Mouse (Mus musculus): ENCODE measurements around the gene Ddx11. TPM values are rescaled to one million over a fixed set of nuclear protein-coding genes. Genes with fewer than 3 reads are reported as not detected.
"Not testable (repeated sequence)": the region's sequence is repeated elsewhere in the genome, so short reads cannot be mapped to it uniquely, and the experiment has no call there.

Gene Ddx11
- polyA plus RNA-seq, 1 experiment: 29.4 TPM

DNA sequence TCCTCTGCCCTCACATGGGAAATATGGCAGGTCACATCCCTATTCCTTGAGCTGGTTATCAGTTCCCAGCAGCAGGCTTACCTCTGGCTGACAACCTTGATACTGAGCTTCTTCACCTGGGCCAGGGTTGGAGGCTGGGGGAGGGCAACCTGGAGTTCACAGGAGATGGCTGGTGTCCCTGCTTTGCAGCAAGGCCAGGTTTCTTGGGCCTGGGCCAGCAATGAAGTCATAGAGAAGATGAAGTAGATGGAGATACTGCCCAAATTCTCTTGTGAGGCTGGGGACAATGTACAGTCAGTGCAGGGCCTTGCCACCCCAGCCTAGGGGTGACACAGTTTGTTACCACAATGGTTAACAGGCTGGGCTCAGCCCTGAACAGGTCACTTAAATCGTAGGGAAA lies 2.6 kb upstream of the Ddx11 start:
- Histone ChIP-seq H3K4me3 (ENCODE audit: low read depth, low read length) (no peak overlapping the region), H3K9me3 (replicated peaks; ENCODE audit: control insufficient read depth, insufficient read depth, low read length, poor library complexity, severe bottlenecking) (no peaks in the 10 kb centered on the region), H3K36me3 (ENCODE audit: control insufficient read depth, insufficient read depth, low read length, poor library complexity, severe bottlenecking) (peaks cover 8% of the 10 kb centered on the region), H3K9ac (ENCODE audit: low read depth, poor library complexity, severe bottlenecking) (no peak overlapping the region), H3K4me1 (ENCODE audit: control insufficient read depth, insufficient read depth, low read length) (peaks cover 3% of the 10 kb centered on the region), H3K27ac (ENCODE audit: insufficient read depth, low read length) (no peak overlapping the region), H3K27me3 (ENCODE audit: control insufficient read depth, insufficient read depth, low read length, poor library complexity, severe bottlenecking) (no peaks in the 10 kb centered on the region)
- no peak for TF ChIP-seq EP300 (IDR thresholded peaks at IDR 0.05; ENCODE audit: insufficient read depth, low read depth, low read length)
- no peak for TF ChIP-seq POLR2A (IDR thresholded peaks at IDR 0.05; ENCODE audit: insufficient read depth, low read length)
- TF ChIP-seq CTCF (IDR thresholded peaks at IDR 0.05; ENCODE audit: low read depth, low read length): no peak

DNA sequence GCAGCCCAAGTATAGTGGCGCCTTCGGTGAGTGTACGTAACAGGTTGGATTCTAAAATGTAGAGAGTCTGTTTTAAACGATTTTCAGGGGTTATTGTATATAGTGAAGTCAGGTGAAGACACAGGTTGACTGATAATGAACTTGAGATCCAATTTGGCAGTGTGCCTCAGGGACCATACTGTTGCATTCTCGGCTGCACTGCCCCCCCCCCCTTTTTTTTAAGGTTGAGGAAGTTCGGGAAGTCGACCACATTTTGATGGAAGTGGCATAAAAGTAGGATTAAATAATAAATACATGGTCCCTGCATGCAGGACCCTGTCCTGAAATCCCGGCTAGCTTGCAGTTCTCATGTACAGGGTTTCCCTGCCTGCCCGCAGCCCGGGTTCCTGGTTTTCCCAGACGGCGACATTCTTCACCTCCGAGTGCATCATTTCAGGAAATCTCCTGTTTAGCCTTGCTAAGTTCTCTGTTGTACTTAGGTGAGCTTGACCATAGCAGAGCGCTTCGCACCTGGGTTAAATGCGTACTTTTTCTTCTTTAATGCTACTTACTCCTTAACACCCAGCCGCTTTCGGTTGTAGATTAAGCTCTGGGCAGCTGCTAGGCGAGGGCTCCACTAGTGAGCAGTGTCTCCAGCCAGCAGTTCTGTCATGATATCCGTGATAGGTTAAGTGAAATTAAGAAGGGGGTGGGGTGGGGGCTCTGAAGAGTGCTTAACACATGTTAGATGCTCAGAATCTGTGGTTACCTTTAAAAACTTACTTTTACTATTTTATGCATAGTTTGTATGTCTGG lies 693 bp downstream of the Ddx11 start:
- Histone ChIP-seq H3K4me3 (ENCODE audit: low read depth, low read length) (peak overlapping the region; percentile 61), H3K9me3 (replicated peaks; ENCODE audit: control insufficient read depth, insufficient read depth, low read length, poor library complexity, severe bottlenecking) (no peaks in the 10 kb centered on the region), H3K27ac (ENCODE audit: insufficient read depth, low read length) (peak overlapping the region; percentile 10; the same call in 1 of the 2 replicates), H3K4me1 (ENCODE audit: control insufficient read depth, insufficient read depth, low read length) (peaks cover 3% of the 10 kb centered on the region), H3K9ac (ENCODE audit: low read depth, poor library complexity, severe bottlenecking) (peak overlapping the region; percentile 38), H3K36me3 (ENCODE audit: control insufficient read depth, insufficient read depth, low read length, poor library complexity, severe bottlenecking) (peaks cover 16% of the 10 kb centered on the region), H3K27me3 (ENCODE audit: control insufficient read depth, insufficient read depth, low read length, poor library complexity, severe bottlenecking) (no peaks in the 10 kb centered on the region)
- TF ChIP-seq EP300 (IDR thresholded peaks at IDR 0.05; ENCODE audit: insufficient read depth, low read depth, low read length): no peak
- no peak for TF ChIP-seq CTCF (IDR thresholded peaks at IDR 0.05; ENCODE audit: low read depth, low read length)
- TF ChIP-seq POLR2A (IDR thresholded peaks at IDR 0.05; ENCODE audit: insufficient read depth, low read length): no peak

DNA sequence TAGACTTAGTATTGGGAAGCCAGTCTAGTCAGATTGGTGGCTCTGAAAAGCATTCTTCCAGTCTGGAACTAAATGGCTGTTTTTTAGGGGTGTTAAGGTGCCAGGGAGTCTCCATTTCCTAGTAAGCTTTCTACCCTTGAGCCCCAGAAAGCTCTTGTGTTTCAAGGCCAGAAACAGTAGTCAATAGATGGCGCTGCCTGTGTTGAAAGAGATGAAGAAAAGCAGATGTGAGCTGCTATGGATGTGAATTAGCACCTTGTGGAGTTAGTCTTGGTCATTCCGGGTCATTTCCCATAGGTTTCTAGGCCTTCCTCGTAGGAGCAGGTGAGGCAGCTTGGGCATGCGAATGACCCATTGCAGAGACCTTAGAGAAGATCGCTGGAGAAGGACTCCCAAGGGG lies 1.9 kb downstream of the Ddx11 start:
- Histone ChIP-seq H3K9ac (ENCODE audit: low read depth, poor library complexity, severe bottlenecking) (0 out of 2 replicates have a peak overlapping the region, but pooled peaks have one; percentile 3), H3K27me3 (ENCODE audit: control insufficient read depth, insufficient read depth, low read length, poor library complexity, severe bottlenecking) (no peaks in the 10 kb centered on the region), H3K9me3 (replicated peaks; ENCODE audit: control insufficient read depth, insufficient read depth, low read length, poor library complexity, severe bottlenecking) (no peaks in the 10 kb centered on the region), H3K4me3 (ENCODE audit: low read depth, low read length) (no peak overlapping the region), H3K36me3 (ENCODE audit: control insufficient read depth, insufficient read depth, low read length, poor library complexity, severe bottlenecking) (peaks cover 21% of the 10 kb centered on the region), H3K4me1 (ENCODE audit: control insufficient read depth, insufficient read depth, low read length) (peaks cover 3% of the 10 kb centered on the region), H3K27ac (ENCODE audit: insufficient read depth, low read length) (no peak overlapping the region)
- TF ChIP-seq POLR2A (IDR thresholded peaks at IDR 0.05; ENCODE audit: insufficient read depth, low read length) (no peak), EP300 (IDR thresholded peaks at IDR 0.05; ENCODE audit: insufficient read depth, low read depth, low read length) (no peak), CTCF (IDR thresholded peaks at IDR 0.05; ENCODE audit: low read depth, low read length) (no peak)

DNA sequence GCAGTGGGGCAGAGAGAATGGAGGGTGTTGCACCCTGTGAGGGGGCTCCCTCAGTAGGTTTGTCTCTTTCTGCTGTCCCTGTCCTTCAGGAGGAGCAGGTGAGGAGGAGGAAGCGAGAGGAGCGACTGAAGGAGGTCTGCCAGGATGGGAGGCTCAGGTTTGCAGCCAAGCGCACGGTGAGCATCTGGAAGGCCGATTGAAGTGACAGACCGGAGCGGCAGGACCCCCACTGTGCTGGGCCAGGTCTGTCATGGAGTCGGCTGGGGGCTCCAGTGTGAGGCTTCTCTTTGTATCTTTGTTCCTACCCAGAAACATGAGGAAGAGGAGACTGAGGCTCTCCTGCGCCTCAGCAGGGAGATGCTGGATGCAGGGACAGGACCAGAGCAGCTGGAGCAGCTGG lies 7.1 kb downstream of the Ddx11 start:
- Histone ChIP-seq H3K4me1 (ENCODE audit: control insufficient read depth, insufficient read depth, low read length) (peaks cover 2% of the 10 kb centered on the region), H3K4me3 (ENCODE audit: low read depth, low read length) (no peak overlapping the region), H3K9me3 (replicated peaks; ENCODE audit: control insufficient read depth, insufficient read depth, low read length, poor library complexity, severe bottlenecking) (no peaks in the 10 kb centered on the region), H3K27ac (ENCODE audit: insufficient read depth, low read length) (no peak overlapping the region), H3K27me3 (ENCODE audit: control insufficient read depth, insufficient read depth, low read length, poor library complexity, severe bottlenecking) (no peaks in the 10 kb centered on the region), H3K36me3 (ENCODE audit: control insufficient read depth, insufficient read depth, low read length, poor library complexity, severe bottlenecking) (peaks cover 50% of the 10 kb centered on the region), H3K9ac (ENCODE audit: low read depth, poor library complexity, severe bottlenecking) (no peak overlapping the region)
- TF ChIP-seq CTCF (IDR thresholded peaks at IDR 0.05; ENCODE audit: low read depth, low read length): no peak
- no peak for TF ChIP-seq POLR2A (IDR thresholded peaks at IDR 0.05; ENCODE audit: insufficient read depth, low read length)
- no peak for TF ChIP-seq EP300 (IDR thresholded peaks at IDR 0.05; ENCODE audit: insufficient read depth, low read depth, low read length)

DNA sequence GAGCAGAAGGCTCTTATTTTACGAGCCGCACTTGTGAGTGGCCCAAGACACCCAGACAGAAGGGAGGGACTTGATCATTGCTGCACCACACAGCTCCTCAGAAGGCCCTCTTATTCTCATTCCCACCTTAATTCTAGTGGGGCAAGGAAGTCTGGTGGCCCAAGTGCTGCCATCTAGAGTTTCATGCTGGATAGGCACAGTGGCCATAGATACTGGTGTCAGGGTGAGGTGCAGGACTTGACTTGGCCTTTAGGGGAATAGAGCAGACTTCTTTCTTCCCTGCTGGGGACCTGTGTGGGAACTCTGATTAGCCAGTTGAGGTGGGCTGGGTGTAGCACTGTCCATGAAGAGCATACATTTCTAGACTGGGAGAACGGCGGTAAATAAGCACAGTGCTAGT lies 7.9 kb downstream of the Ddx11 start:
- H3K27me3 ChIP-seq (ENCODE audit: control insufficient read depth, insufficient read depth, low read length, poor library complexity, severe bottlenecking): no peaks in the 10 kb centered on the region
- peak; percentile 63 for TF ChIP-seq CTCF (IDR thresholded peaks at IDR 0.05; ENCODE audit: low read depth, low read length)
- no peak for TF ChIP-seq EP300 (IDR thresholded peaks at IDR 0.05; ENCODE audit: insufficient read depth, low read depth, low read length)
- H3K36me3 ChIP-seq (ENCODE audit: control insufficient read depth, insufficient read depth, low read length, poor library complexity, severe bottlenecking): peaks cover 52% of the 10 kb centered on the region
- H3K27ac ChIP-seq (ENCODE audit: insufficient read depth, low read length): no peak overlapping the region
- no peak overlapping the region for H3K4me3 ChIP-seq (ENCODE audit: low read depth, low read length)
- H3K9ac ChIP-seq (ENCODE audit: low read depth, poor library complexity, severe bottlenecking): no peak overlapping the region
- H3K4me1 ChIP-seq (ENCODE audit: control insufficient read depth, insufficient read depth, low read length): no peaks in the 10 kb centered on the region
- H3K9me3 ChIP-seq (replicated peaks; ENCODE audit: control insufficient read depth, insufficient read depth, low read length, poor library complexity, severe bottlenecking): no peaks in the 10 kb centered on the region

DNA sequence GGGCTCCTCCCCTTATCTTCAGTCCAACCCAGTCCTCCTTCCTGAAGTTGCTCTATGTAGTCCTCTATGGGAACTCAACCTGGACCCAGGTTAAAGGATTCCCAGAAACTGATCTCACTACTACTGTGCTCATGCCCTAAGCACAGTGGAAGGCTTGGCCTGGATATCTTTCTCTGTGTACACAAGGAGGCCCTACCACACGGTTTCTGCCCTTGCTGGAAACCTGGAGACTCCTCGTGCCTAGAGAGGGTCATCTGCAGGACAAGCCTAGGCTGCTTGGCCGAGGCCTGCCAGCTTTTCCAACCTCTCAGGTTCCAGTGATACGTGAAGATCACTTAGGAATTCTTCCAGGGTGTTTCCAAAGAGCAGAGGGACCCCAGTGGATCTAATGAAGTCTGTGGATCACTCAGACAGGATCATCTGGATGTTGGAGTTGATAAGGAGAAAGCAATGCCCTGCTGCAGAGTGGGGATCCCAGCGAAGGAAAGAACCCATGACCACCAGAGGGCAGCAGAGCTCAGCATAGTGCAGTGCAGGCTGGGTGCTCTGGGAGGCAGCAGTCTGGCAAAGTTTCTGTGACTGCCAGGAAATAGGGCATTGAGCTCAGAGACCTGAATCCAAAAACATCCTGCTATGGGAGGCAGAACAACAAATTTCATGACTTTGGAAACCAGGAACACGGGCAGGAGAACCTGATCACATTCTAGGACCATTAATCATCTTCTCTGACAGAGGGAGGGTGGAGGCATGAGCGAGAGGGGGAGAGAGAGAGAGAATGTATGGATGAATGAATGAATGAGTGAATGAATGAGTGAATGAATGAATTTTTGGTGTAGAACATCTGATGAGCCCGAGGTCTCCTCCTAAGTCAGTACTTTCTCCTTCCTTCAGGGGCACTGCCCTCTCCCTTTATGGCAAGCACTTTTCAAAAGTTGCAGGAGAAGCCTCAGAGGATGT lies 29.7 kb downstream of the Ddx11 start:
- H3K4me1 ChIP-seq (ENCODE audit: control insufficient read depth, insufficient read depth, low read length); H3K4me3 ChIP-seq (ENCODE audit: low read depth, low read length); H3K9ac ChIP-seq (ENCODE audit: low read depth, poor library complexity, severe bottlenecking); H3K9me3 ChIP-seq (replicated peaks; ENCODE audit: control insufficient read depth, insufficient read depth, low read length, poor library complexity, severe bottlenecking); H3K27ac ChIP-seq (ENCODE audit: insufficient read depth, low read length); H3K27me3 ChIP-seq (ENCODE audit: control insufficient read depth, insufficient read depth, low read length, poor library complexity, severe bottlenecking): not testable (repeated sequence)
- H3K36me3 ChIP-seq (ENCODE audit: control insufficient read depth, insufficient read depth, low read length, poor library complexity, severe bottlenecking): peaks cover 36% of the 10 kb centered on the region

DNA sequence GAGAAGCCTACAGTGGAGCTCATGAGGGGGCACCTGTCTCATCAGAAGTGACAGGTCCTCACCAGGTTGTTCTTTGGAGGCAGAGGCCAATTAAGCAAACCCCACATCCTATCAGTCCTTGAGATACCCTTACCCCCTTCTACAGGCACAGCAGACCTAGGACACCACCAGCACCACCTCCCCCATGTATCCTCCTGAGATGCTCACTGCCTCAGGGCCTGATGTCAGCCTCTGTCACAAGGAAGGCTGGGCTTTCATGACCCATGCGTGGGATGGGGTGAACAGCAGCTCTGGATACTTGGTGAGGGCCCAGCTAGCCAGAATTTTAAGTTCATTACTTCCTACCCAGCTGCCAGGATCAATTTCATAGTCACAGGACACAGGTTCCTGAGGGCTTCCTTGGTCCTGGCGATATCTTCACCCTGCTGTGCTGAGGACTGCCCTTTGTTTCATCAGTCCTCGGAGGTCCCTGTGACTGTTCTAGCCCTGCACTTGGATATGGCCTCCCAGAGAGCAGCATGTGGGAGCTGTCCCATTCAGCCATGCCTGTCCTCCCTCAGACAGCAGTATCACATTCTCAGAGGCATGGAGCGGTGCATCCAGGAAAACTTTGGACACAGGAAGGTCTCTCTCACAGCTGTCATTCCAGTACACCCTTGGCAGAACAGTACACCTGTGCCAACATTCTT lies 30.6 kb downstream of the Ddx11 start:
- not testable (repeated sequence) for H3K4me1 ChIP-seq (ENCODE audit: control insufficient read depth, insufficient read depth, low read length); H3K27ac ChIP-seq (ENCODE audit: insufficient read depth, low read length); H3K27me3 ChIP-seq (ENCODE audit: control insufficient read depth, insufficient read depth, low read length, poor library complexity, severe bottlenecking); H3K9ac ChIP-seq (ENCODE audit: low read depth, poor library complexity, severe bottlenecking); H3K9me3 ChIP-seq (replicated peaks; ENCODE audit: control insufficient read depth, insufficient read depth, low read length, poor library complexity, severe bottlenecking); H3K4me3 ChIP-seq (ENCODE audit: low read depth, low read length)
- H3K36me3 ChIP-seq (ENCODE audit: control insufficient read depth, insufficient read depth, low read length, poor library complexity, severe bottlenecking): peaks cover 30% of the 10 kb centered on the region
